ENCODE assay signal across 9 mouse cellular contexts in genomic region chr17:14992522-14993138, GRCm38 (mm10). TPM values are rescaled to one million over a fixed set of nuclear protein-coding genes. Genes with fewer than 3 reads are reported as not detected.
DNase-seq lines count a peak whose midpoint lies in the region; ATAC-seq lines count a peak whose summit lies in the region.
"Not testable (repeated sequence)": the region's sequence is repeated elsewhere in the genome, so short reads cannot be mapped to it uniquely, and the experiment has no call there.
"Had no signal": no experiment of that assay in that cellular context is flagged by ENCODE, and none has a peak within 500 bp of the region (broad histone marks: within the 10 kb centered on the region; RNA-seq: fewer than 3 reads in every experiment).

No protein-coding gene starts in this region.

- not testable (repeated sequence) for H3K9ac ChIP-seq in heart, embryonic 11.5 days (ENCODE audit: low read depth, low read length); hindbrain, embryonic 14.5 days; kidney, embryonic 15.5 days; liver, embryonic 13.5 days; neural tube, embryonic 14.5 days (replicated peaks; ENCODE audit: low read depth, low read length)

- not testable (repeated sequence) for H3K27me3 ChIP-seq in heart, embryonic 11.5 days (ENCODE audit: control insufficient read depth, insufficient read depth, low read length); hindbrain, embryonic 14.5 days (ENCODE audit: control insufficient read depth, insufficient read depth, low read length); kidney, embryonic 15.5 days; liver, embryonic 13.5 days; neural tube, embryonic 14.5 days (ENCODE audit: control insufficient read depth, insufficient read depth, low read length)

- not testable (repeated sequence) for H3K27ac ChIP-seq in heart, embryonic 11.5 days (ENCODE audit: low read depth, low read length); hindbrain, embryonic 14.5 days; kidney, embryonic 15.5 days; liver, embryonic 13.5 days; neural tube, embryonic 14.5 days (ENCODE audit: low read depth, low read length)

- H3K9me3 ChIP-seq in heart, embryonic 11.5 days (replicated peaks; ENCODE audit: control insufficient read depth, low read length); hindbrain, embryonic 14.5 days (ENCODE audit: control insufficient read depth, low read length); kidney, embryonic 15.5 days (replicated peaks); liver, embryonic 13.5 days (replicated peaks); neural tube, embryonic 14.5 days (ENCODE audit: control insufficient read depth, low read length): not testable (repeated sequence)

- H3K4me2 ChIP-seq in heart, embryonic 11.5 days; hindbrain, embryonic 14.5 days (replicated peaks); kidney, embryonic 15.5 days; liver, embryonic 13.5 days; neural tube, embryonic 14.5 days (ENCODE audit: low read depth, low read length): not testable (repeated sequence)

- not testable (repeated sequence) for DNase-seq in hindbrain, embryonic 14.5 days (ENCODE audit: low spot score); liver, embryonic 13.5 days

- peak; percentile 62 for ATAC-seq in CD4-positive, CD25-positive, alpha-beta regulatory T cell, adult 4 months
- peak; percentile 49 for ATAC-seq in erythroid progenitor cell, adult 5-6 weeks (replicated peaks; ENCODE audit: low FRiP score, poor library complexity, severe bottlenecking)
- peak; percentile 84 for ATAC-seq in heart, embryonic 11.5 days (replicated peaks; ENCODE audit: insufficient number of reproducible peaks, low FRiP score, low TSS enrichment)
- peak; percentile 78 for ATAC-seq in hindbrain, embryonic 14.5 days (ENCODE audit: low FRiP score)
- peak; percentile 84 for ATAC-seq in kidney, embryonic 15.5 days (replicated peaks; ENCODE audit: low FRiP score)
- peak; percentile 71 for ATAC-seq in liver, embryonic 13.5 days (ENCODE audit: low read depth)
- peak; percentile 5; the same call in 1 of the 2 replicates for ATAC-seq in megakaryocyte progenitor cell, adult 5-6 weeks (replicated peaks; ENCODE audit: poor library complexity)
- peak; percentile 83 for ATAC-seq in neural tube, embryonic 14.5 days (ENCODE audit: low read depth)

- no CpG with 5 or more reads among the region's 98 CpGs for WGBS in heart, embryonic 11.5 days (ENCODE audit: insufficient replicate concordance)
- WGBS in hindbrain, embryonic 14.5 days: no CpG with 5 or more reads among the region's 98 CpGs
- no CpG with 5 or more reads among the region's 98 CpGs for WGBS in kidney, embryonic 15.5 days
- WGBS in liver, embryonic 13.5 days (ENCODE audit: insufficient replicate concordance): no CpG with 5 or more reads among the region's 98 CpGs
- no CpG with 5 or more reads among the region's 98 CpGs for WGBS in neural tube, embryonic 14.5 days

- H3K4me3 ChIP-seq in heart, embryonic 11.5 days (ENCODE audit: low read depth, low read length); hindbrain, embryonic 14.5 days (replicated peaks; ENCODE audit: low read length); kidney, embryonic 15.5 days (replicated peaks); liver, embryonic 13.5 days (replicated peaks); neural tube, embryonic 14.5 days (ENCODE audit: low read depth, low read length): not testable (repeated sequence)

- not testable (repeated sequence) for H3K36me3 ChIP-seq in heart, embryonic 11.5 days (ENCODE audit: control insufficient read depth, insufficient read depth, low read length); hindbrain, embryonic 14.5 days (replicated peaks; ENCODE audit: control insufficient read depth, insufficient read depth); kidney, embryonic 15.5 days; liver, embryonic 13.5 days; neural tube, embryonic 14.5 days (ENCODE audit: control insufficient read depth, insufficient read depth, low read length)

- not testable (repeated sequence) for H3K4me1 ChIP-seq in heart, embryonic 11.5 days (ENCODE audit: control insufficient read depth, insufficient read depth, low read length); hindbrain, embryonic 14.5 days (replicated peaks; ENCODE audit: control insufficient read depth, insufficient read depth, low read length); kidney, embryonic 15.5 days; liver, embryonic 13.5 days (replicated peaks); neural tube, embryonic 14.5 days (ENCODE audit: control insufficient read depth, insufficient read depth, low read length)

RNA-seq across cellular contexts. Expression of gene Gm3417, which starts 14.0 kb away (rescaled TPM):
- polyA plus RNA-seq in CD4-positive, CD25-positive, alpha-beta regulatory T cell, adult 4 months (2017; shearing (Covaris generic)): not detected
- total RNA-seq in erythroid progenitor cell, adult 5-6 weeks (2015; ENCODE audit: low replicate concordance): not detected in 2 replicates
- not detected in 2 replicates for total RNA-seq in erythroid progenitor cell, adult 5-6 weeks (2017; ENCODE audit: low replicate concordance)
- not detected in 2 replicates for polyA plus RNA-seq in heart, embryonic 11.5 days (2014; fragmentation: Nextera tagmentation; extraction: Ambion mirVana)
- polyA plus RNA-seq in hindbrain, embryonic 14.5 days (2014; fragmentation: Nextera tagmentation; extraction: Ambion mirVana): 0.71 TPM in 1 of 2 replicates, not detected in the other
- 0.69 TPM in 1 of 2 replicates, not detected in the other for polyA plus RNA-seq in kidney, embryonic 15.5 days (2015; fragmentation: Nextera tagmentation; extraction: Ambion mirVana)
- polyA plus RNA-seq in liver, embryonic 13.5 days (2015; fragmentation: Nextera tagmentation; extraction: Ambion mirVana): 1.2 and 1.7 TPM in 2 replicates
- total RNA-seq in megakaryocyte progenitor cell, adult 5-6 weeks (2015): 0.24 and 0.52 TPM in 2 replicates
- total RNA-seq in megakaryocyte progenitor cell, adult 5-6 weeks (2017): 1.1 TPM in 1 of 2 replicates, not detected in the other
- 1.3 TPM in 1 of 2 replicates, not detected in the other for polyA plus RNA-seq in neural tube, embryonic 14.5 days (2014; fragmentation: Nextera tagmentation; extraction: Ambion mirVana)
- polyA plus RNA-seq: small intestine, adult 2 months had no signal

RNA-seq across cellular contexts. Expression of gene 9030025P20Rik, which starts 14.4 kb away (rescaled TPM):
- polyA plus RNA-seq in CD4-positive, CD25-positive, alpha-beta regulatory T cell, adult 4 months (2017; shearing (Covaris generic)): 10 to 100 TPM; 19.6 to 31.8 TPM
- 4.6 and 5.8 TPM in 2 replicates for total RNA-seq in erythroid progenitor cell, adult 5-6 weeks (2015; ENCODE audit: low replicate concordance)
- total RNA-seq in erythroid progenitor cell, adult 5-6 weeks (2017; ENCODE audit: low replicate concordance): 0.76 and 7.2 TPM in 2 replicates
- 6.6 and 7.2 TPM in 2 replicates for polyA plus RNA-seq in heart, embryonic 11.5 days (2014; fragmentation: Nextera tagmentation; extraction: Ambion mirVana)
- 4.2 and 7.5 TPM in 2 replicates for polyA plus RNA-seq in hindbrain, embryonic 14.5 days (2014; fragmentation: Nextera tagmentation; extraction: Ambion mirVana)
- polyA plus RNA-seq in kidney, embryonic 15.5 days (2015; fragmentation: Nextera tagmentation; extraction: Ambion mirVana): 8.3 and 9.1 TPM in 2 replicates
- 5.3 and 5.9 TPM in 2 replicates for polyA plus RNA-seq in liver, embryonic 13.5 days (2015; fragmentation: Nextera tagmentation; extraction: Ambion mirVana)
- 3.7 and 4.0 TPM in 2 replicates for total RNA-seq in megakaryocyte progenitor cell, adult 5-6 weeks (2015)
- total RNA-seq in megakaryocyte progenitor cell, adult 5-6 weeks (2017): 4.7 and 7.6 TPM in 2 replicates
- 6.9 and 7.7 TPM in 2 replicates for polyA plus RNA-seq in neural tube, embryonic 14.5 days (2014; fragmentation: Nextera tagmentation; extraction: Ambion mirVana)

RNA-seq across cellular contexts. Expression of gene Gm3435, which starts 17.3 kb away (rescaled TPM):
- 10 to 100 TPM in 1 of 2 experiments, 1 to 10 TPM in 1; 9.3 to 14.1 TPM for polyA plus RNA-seq in CD4-positive, CD25-positive, alpha-beta regulatory T cell, adult 4 months (2017; shearing (Covaris generic))
- 5.4 TPM in 1 of 2 replicates, not detected in the other for total RNA-seq in erythroid progenitor cell, adult 5-6 weeks (2015; ENCODE audit: low replicate concordance)
- 0.26 and 5.4 TPM in 2 replicates for total RNA-seq in erythroid progenitor cell, adult 5-6 weeks (2017; ENCODE audit: low replicate concordance)
- polyA plus RNA-seq in heart, embryonic 11.5 days (2014; fragmentation: Nextera tagmentation; extraction: Ambion mirVana): 3.6 and 4.1 TPM in 2 replicates
- polyA plus RNA-seq in hindbrain, embryonic 14.5 days (2014; fragmentation: Nextera tagmentation; extraction: Ambion mirVana): 4.3 and 4.6 TPM in 2 replicates
- 5.9 and 8.4 TPM in 2 replicates for polyA plus RNA-seq in kidney, embryonic 15.5 days (2015; fragmentation: Nextera tagmentation; extraction: Ambion mirVana)
- polyA plus RNA-seq in liver, embryonic 13.5 days (2015; fragmentation: Nextera tagmentation; extraction: Ambion mirVana): 3.8 and 4.8 TPM in 2 replicates
- total RNA-seq in megakaryocyte progenitor cell, adult 5-6 weeks (2015): 3.9 and 4.3 TPM in 2 replicates
- 2.0 and 2.9 TPM in 2 replicates for total RNA-seq in megakaryocyte progenitor cell, adult 5-6 weeks (2017)
- 4.6 and 6.6 TPM in 2 replicates for polyA plus RNA-seq in neural tube, embryonic 14.5 days (2014; fragmentation: Nextera tagmentation; extraction: Ambion mirVana)

RNA-seq across cellular contexts. Expression of gene Phf10, which starts 31.6 kb away (rescaled TPM):
- 10 to 100 TPM in 1 of 2 experiments, 1 to 10 TPM in 1; 7.3 to 12.7 TPM for polyA plus RNA-seq in CD4-positive, CD25-positive, alpha-beta regulatory T cell, adult 4 months (2017; shearing (Covaris generic))
- 217 and 251 TPM in 2 replicates for total RNA-seq in erythroid progenitor cell, adult 5-6 weeks (2015; ENCODE audit: low replicate concordance)
- total RNA-seq in erythroid progenitor cell, adult 5-6 weeks (2017; ENCODE audit: low replicate concordance): 117 and 125 TPM in 2 replicates
- 29.4 and 36.7 TPM in 2 replicates for polyA plus RNA-seq in heart, embryonic 11.5 days (2014; fragmentation: Nextera tagmentation; extraction: Ambion mirVana)
- 19.7 and 22.6 TPM in 2 replicates for polyA plus RNA-seq in hindbrain, embryonic 14.5 days (2014; fragmentation: Nextera tagmentation; extraction: Ambion mirVana)
- 26.0 and 26.9 TPM in 2 replicates for polyA plus RNA-seq in kidney, embryonic 15.5 days (2015; fragmentation: Nextera tagmentation; extraction: Ambion mirVana)
- polyA plus RNA-seq in liver, embryonic 13.5 days (2015; fragmentation: Nextera tagmentation; extraction: Ambion mirVana): 95.9 and 100 TPM in 2 replicates
- total RNA-seq in megakaryocyte progenitor cell, adult 5-6 weeks (2015): 204 and 222 TPM in 2 replicates
- 73.0 and 85.0 TPM in 2 replicates for total RNA-seq in megakaryocyte progenitor cell, adult 5-6 weeks (2017)
- 21.2 and 21.3 TPM in 2 replicates for polyA plus RNA-seq in neural tube, embryonic 14.5 days (2014; fragmentation: Nextera tagmentation; extraction: Ambion mirVana)

RNA-seq across cellular contexts. Expression of gene Ermard, which starts 48.4 kb away (rescaled TPM):
- 100 to 1,000 TPM; 128 to 152 TPM for polyA plus RNA-seq in CD4-positive, CD25-positive, alpha-beta regulatory T cell, adult 4 months (2017; shearing (Covaris generic))
- 90.5 and 91.5 TPM in 2 replicates for total RNA-seq in erythroid progenitor cell, adult 5-6 weeks (2015; ENCODE audit: low replicate concordance)
- 43.6 and 72.8 TPM in 2 replicates for total RNA-seq in erythroid progenitor cell, adult 5-6 weeks (2017; ENCODE audit: low replicate concordance)
- polyA plus RNA-seq in heart, embryonic 11.5 days (2014; fragmentation: Nextera tagmentation; extraction: Ambion mirVana): 61.0 and 62.8 TPM in 2 replicates
- polyA plus RNA-seq in hindbrain, embryonic 14.5 days (2014; fragmentation: Nextera tagmentation; extraction: Ambion mirVana): 68.0 and 70.8 TPM in 2 replicates
- polyA plus RNA-seq in kidney, embryonic 15.5 days (2015; fragmentation: Nextera tagmentation; extraction: Ambion mirVana): 84.1 and 89.2 TPM in 2 replicates
- 28.6 and 31.5 TPM in 2 replicates for polyA plus RNA-seq in liver, embryonic 13.5 days (2015; fragmentation: Nextera tagmentation; extraction: Ambion mirVana)
- 57.6 and 71.7 TPM in 2 replicates for total RNA-seq in megakaryocyte progenitor cell, adult 5-6 weeks (2015)
- 24.2 and 39.0 TPM in 2 replicates for total RNA-seq in megakaryocyte progenitor cell, adult 5-6 weeks (2017)
- polyA plus RNA-seq in neural tube, embryonic 14.5 days (2014; fragmentation: Nextera tagmentation; extraction: Ambion mirVana): 88.5 and 99.2 TPM in 2 replicates

Comparison
In these comparisons a context has a peak if more than half of its experiments do, and no peak if none do; other contexts are left out.
1. ATAC-seq: peak in every context shown above with its lines; median percentile 84 in heart, embryonic 11.5 days; 84 in kidney, embryonic 15.5 days; 83 in neural tube, embryonic 14.5 days; 78 in hindbrain, embryonic 14.5 days; 71 in liver, embryonic 13.5 days; 62 in CD4-positive, CD25-positive, alpha-beta regulatory T cell, adult 4 months; 49 in erythroid progenitor cell, adult 5-6 weeks; 5 in megakaryocyte progenitor cell, adult 5-6 weeks.